Mouse (Mus musculus) ES-Bruce4 (cell line): ENCODE data around the gene Serpina3f.

Experiments used
- CTCF ChIP-seq: IDR thresholded peaks from one replicate; pipeline ENCODE4 v1.8.1; 2011; ENCODE audit warnings: low read depth, low read length
- POLR2A ChIP-seq: IDR thresholded peaks from one replicate; pipeline ENCODE4 v1.8.1; 2011; ENCODE audit warnings: low read length; ENCODE audit not compliant: insufficient read depth

DNA sequence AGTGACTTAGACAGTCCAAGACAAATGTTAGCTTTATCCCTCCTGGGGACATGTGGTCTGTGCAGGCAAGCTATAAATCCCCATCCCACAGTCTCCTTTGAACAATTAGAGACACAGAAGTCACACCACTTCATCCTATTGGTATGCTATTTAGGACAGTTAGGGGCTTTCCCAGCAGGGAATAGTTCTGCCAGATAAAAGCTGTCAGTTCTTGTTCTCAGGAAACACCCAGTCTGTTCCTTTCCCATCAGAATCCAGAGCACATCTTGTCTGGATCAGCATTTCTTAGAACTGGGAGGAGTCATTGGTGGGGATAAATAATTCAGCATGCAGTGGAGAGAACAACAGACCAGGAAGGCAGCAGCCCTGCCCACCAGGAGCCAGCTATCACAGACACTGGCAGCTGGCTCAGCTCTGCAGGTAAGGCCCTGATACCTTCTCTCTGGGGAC lies 33.2 kb downstream of the Serpina3f start:
- TF ChIP-seq CTCF (no peak), POLR2A (no peak)
